Mouse (Mus musculus) limb, embryonic 12.5 days (tissue): ENCODE data around the gene Ptpa. TPM values are rescaled to one million over a fixed set of nuclear protein-coding genes. Genes with fewer than 3 reads are reported as not detected.

Experiments
- ATAC-seq: fragments of 200-750 bp; cut with Nextera tagmentation; 2 replicates; pipeline ENCODE4 v1.8.0; 2017; ENCODE audit warnings: low read depth, moderate TSS enrichment; ENCODE audit not compliant: insufficient number of reproducible peaks, insufficient read depth, low FRiP score, low TSS enrichment
- H3K27ac ChIP-seq: fragments of 300-500 bp; sonication (generic); 2 replicates; pipeline ENCODE4 v1.5.1; 2016; ENCODE audit warnings: mild to moderate bottlenecking, moderate library complexity
- H3K27me3 ChIP-seq: fragments of 300-500 bp; sonication (generic); 2 replicates; pipeline ENCODE4 v1.6.1; 2016; ENCODE audit warnings: mild to moderate bottlenecking, moderate library complexity
- H3K36me3 ChIP-seq: fragments of 300-500 bp; sonication (generic); 2 replicates; pipeline ENCODE4 v1.6.1; 2016; ENCODE audit warnings: mild to moderate bottlenecking, moderate library complexity
- H3K4me1 ChIP-seq: fragments of 300-500 bp; sonication (generic); replicated peaks from 2 replicates; pipeline ENCODE4 v1.6.1; 2016
- H3K4me2 ChIP-seq: fragments of 300-500 bp; sonication (generic); 2 replicates; pipeline ENCODE4 v1.6.1; 2016; ENCODE audit warnings: mild to moderate bottlenecking, moderate library complexity
- H3K4me3 ChIP-seq: fragments of 300-500 bp; sonication (generic); replicated peaks from 2 replicates; pipeline ENCODE4 v1.5.1; 2016; ENCODE audit warnings: mild to moderate bottlenecking
- H3K9ac ChIP-seq: fragments of 300-500 bp; sonication (generic); replicated peaks from 2 replicates; pipeline ENCODE4 v1.6.1; 2016; ENCODE audit warnings: mild to moderate bottlenecking, moderate library complexity
- H3K9me3 ChIP-seq: fragments of 300-500 bp; sonication (generic); 2 replicates; pipeline ENCODE4 v1.6.1; 2016; ENCODE audit warnings: mild to moderate bottlenecking, moderate library complexity
- WGBS: fragments of 180-500 bp; shearing (Covaris S2); methylation state at CpG from one replicate; pipeline ENCODE4 v1.1.7; 2016; 5-methylcytosine and 5-hydroxymethylcytosine counted together
- polyA plus RNA-seq: library from polyadenylated mRNA; unstranded; fragments of >200 nt; fragmentation: Nextera tagmentation; extraction: Ambion mirVana; gene quantifications from 2 replicates; pipeline ENCODE4 v1.2.1, GENCODE M21; 2016

The Ptpa gene
- polyA plus RNA-seq, 1 experiment from 2014 or later: 154 TPM

GRCm38 (mm10) chr2:30402843-30403242, 13.0 kb upstream of the Ptpa start:
- Histone ChIP-seq H3K27me3 (no peaks in the 10 kb centered on the region), H3K9ac (no peak overlapping the region), H3K36me3 (peaks cover 96% of the 10 kb centered on the region), H3K9me3 (no peaks in the 10 kb centered on the region), H3K4me3 (no peak overlapping the region), H3K4me1 (no peaks in the 10 kb centered on the region), H3K4me2 (no peak overlapping the region), H3K27ac (no peak overlapping the region)
- ATAC-seq: no peak
- 69% methylated on average over 2 of the region's 2 CpGs for WGBS

- Histone ChIP-seq H3K4me1 (no peaks in the 10 kb centered on the region), H3K4me2 (no peak overlapping the region), H3K9me3 (no peaks in the 10 kb centered on the region), H3K9ac (no peak overlapping the region), H3K36me3 (peaks cover 95% of the 10 kb centered on the region), H3K27me3 (no peaks in the 10 kb centered on the region), H3K4me3 (no peak overlapping the region), H3K27ac (no peak overlapping the region)
- 77% methylated on average over 1 of the region's 1 CpGs for WGBS
- ATAC-seq: no peak
These were observed 12.0 kb upstream of the Ptpa start for GRCm38 (mm10) chr2:30403870-30404269.

DNA sequence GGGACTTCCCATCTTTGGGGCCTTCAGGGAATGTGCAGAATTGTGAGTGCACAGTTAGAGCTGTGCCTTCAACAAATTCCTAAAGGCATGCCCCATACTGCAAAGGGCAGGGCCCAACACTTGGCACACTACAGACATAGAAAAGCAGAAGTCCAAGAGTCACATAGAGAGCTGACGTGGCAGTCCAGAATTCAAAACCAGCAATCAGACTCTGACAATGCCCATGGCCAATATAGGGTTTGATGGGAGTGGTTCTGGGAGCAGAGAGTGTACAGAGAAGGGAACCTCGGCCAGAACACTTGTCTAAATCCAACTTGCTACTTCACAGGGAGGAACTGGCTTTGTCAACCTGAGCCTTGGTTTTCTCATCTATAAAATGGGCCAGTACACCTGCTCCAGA, 8.6 kb upstream of the Ptpa start:
- H3K36me3 ChIP-seq: peaks cover 80% of the 10 kb centered on the region

DNA sequence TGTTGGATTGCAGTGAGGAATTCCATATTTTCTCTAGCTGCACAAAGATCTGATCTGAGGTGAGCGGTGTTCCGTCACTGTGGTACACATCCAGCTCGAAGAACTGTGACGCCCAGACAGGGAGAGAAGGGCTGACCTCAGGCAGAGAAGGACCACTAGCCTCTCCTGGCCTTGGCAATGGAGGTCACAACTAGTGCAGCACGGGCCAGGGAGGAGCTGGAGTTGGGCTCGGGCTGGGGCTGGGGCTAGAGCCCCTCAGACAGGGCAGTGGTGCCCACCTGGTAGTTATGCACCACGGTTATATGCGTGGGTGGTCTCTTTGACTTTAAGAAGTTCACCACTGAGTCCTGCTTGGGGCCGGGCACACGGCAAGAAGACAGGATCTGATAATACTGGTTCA, 8.1 kb upstream of the Ptpa start:
- Histone ChIP-seq H3K36me3 (peaks cover 80% of the 10 kb centered on the region), H3K9ac (no peak overlapping the region), H3K4me2 (no peak overlapping the region), H3K27me3 (no peaks in the 10 kb centered on the region), H3K9me3 (no peaks in the 10 kb centered on the region), H3K27ac (no peak overlapping the region), H3K4me3 (no peak overlapping the region), H3K4me1 (no peaks in the 10 kb centered on the region)
- 92% methylated on average over 10 of the region's 10 CpGs for WGBS
- no peak for ATAC-seq

More for the DNA sequence above, 8.6 kb upstream of the Ptpa start:
- no peak overlapping the region for H3K4me2 ChIP-seq
- no peak overlapping the region for H3K4me3 ChIP-seq
- no peaks in the 10 kb centered on the region for H3K9me3 ChIP-seq
- H3K9ac ChIP-seq: no peak overlapping the region
- 91% methylated on average over 2 of the region's 2 CpGs for whole genome bisulfite sequencing
- H3K4me1 ChIP-seq: no peaks in the 10 kb centered on the region
- no peaks in the 10 kb centered on the region for H3K27me3 ChIP-seq
- no peak for ATAC-seq
- H3K27ac ChIP-seq: no peak overlapping the region

- 82% methylated on average over 8 of the region's 8 CpGs for WGBS
- Histone ChIP-seq H3K9ac (no peak overlapping the region), H3K27me3 (no peaks in the 10 kb centered on the region)
These were observed 7.3 kb upstream of the Ptpa start for GRCm38 (mm10) chr2:30408452-30409100.

DNA sequence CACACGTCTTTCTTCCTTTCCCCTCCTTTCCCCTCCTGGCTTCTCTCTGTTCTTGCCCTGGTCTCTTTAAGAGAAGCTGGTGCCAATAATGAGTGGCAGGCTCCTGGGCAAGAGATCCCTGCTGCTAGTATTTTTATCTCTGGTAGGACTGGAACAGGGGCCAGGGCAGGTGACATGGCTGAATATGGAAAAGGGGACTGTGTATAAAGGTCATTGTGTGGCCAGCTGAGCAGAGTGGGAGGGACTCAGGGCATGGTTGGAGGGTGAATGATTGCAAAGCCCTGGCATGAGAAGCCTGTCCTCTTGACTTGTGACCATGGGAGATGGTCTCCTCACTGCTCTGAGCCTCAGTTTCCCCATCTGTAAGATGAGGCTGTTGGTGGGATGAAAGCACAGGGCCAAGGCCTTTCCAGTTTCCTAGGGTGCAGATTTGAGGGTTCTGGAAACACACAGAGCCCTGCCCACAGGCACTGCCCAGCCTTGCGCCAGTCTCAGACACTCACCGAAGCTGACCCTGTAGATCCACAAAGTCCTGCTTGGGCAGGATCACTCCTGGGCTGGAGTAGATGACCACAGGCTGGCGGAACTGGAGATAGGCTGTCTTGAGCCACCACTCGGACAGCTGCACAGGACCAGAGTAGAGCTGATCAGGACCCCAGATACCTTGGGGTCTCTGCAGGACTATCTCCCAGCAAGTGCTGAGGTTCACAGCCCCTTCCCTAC, 6.2 kb upstream of the Ptpa start:
- Histone ChIP-seq H3K4me1 (peaks cover 2% of the 10 kb centered on the region), H3K27ac (no peak overlapping the region), H3K9ac (no peak overlapping the region), H3K9me3 (no peaks in the 10 kb centered on the region), H3K27me3 (no peaks in the 10 kb centered on the region; the same call in 1 of the 2 replicates), H3K4me2 (no peak overlapping the region), H3K36me3 (peaks cover 69% of the 10 kb centered on the region), H3K4me3 (no peak overlapping the region)
- 89% methylated on average over 4 of the region's 5 CpGs for WGBS
- ATAC-seq: no peak

More at GRCm38 (mm10) chr2:30408452-30409100, 7.3 kb upstream of the Ptpa start:
- Histone ChIP-seq H3K9me3 (no peaks in the 10 kb centered on the region), H3K4me2 (no peak overlapping the region), H3K36me3 (peaks cover 76% of the 10 kb centered on the region), H3K4me1 (no peaks in the 10 kb centered on the region), H3K4me3 (no peak overlapping the region), H3K27ac (no peak overlapping the region)
- no peak for ATAC-seq

DNA sequence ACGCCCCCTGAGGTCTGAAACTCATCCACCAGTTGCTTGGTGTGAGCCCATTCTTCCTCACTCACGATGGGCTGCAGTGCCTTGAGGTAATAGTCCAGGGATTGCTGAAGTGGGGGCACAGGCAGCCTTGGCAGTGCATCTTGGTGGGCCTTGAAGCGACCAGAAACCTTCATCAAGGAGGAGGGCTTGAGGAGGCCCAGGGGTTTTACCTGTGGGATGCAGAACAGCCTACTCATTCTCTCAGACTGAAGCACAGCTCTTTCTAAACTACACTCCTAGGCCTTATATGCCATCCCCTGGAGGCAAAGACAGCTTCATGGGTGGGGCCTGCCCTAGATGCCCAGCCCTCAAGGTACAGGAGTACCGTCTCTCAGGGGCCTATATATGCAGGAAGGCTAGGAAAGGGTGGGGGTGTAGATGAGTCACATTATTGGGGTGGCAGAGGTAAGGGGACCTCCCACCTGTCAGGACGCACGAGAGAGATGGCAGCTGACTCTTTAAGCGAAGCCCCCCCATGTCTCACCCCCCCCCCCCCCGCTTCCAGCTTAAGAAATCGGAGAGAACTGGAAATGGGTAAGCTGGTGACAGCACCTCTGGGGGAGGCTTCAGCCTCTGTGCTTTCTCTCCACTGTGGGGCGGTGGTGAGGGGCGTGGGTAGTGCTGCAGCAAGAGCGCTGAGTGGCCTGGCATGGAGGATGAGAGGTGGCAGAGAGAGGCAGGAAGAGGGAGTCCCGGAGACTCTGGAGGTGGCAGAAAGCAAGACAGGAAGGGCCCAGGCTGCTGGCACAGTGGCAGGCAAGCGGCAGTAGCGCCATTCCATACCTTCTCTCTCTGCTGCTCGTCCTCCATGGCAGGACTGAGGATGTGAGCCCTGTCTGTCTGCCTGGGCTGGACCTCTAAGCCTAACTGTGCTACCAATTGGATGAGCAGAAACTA, 2.5 kb upstream of the Ptpa start:
- no peak overlapping the region for H3K9ac ChIP-seq
- H3K4me2 ChIP-seq: no peak overlapping the region
- H3K36me3 ChIP-seq: peaks cover 34% of the 10 kb centered on the region; the same call in 1 of the 2 replicates
- ATAC-seq: no peak
- H3K4me3 ChIP-seq: no peak overlapping the region
- no peaks in the 10 kb centered on the region for H3K9me3 ChIP-seq
- 79% methylated on average over 16 of the region's 16 CpGs for WGBS
- H3K27ac ChIP-seq: no peak overlapping the region
- H3K4me1 ChIP-seq: peaks cover 22% of the 10 kb centered on the region
- H3K27me3 ChIP-seq: no peaks in the 10 kb centered on the region; the same call in 1 of the 2 replicates

DNA sequence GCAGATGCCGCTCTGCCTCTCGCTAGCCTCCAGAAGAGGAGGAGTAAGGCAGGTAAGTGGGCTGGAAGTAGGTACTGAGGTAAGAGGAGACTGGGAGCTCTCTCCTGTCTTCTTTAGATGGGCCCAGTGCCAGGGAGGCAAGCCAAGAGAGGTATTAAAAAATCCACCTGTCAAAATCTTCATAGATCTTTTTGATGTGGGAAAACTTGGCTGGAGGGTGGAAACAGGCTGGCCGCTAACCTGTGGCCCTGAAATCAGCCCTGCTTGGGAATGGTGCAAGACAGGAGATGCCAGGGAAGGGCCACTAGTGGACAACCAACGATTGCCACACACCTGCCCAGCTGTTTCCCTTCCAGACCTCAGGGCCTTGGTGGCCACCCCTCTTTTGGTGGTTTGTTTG, 1.7 kb upstream of the Ptpa start:
- Histone ChIP-seq H3K36me3 (peaks cover 27% of the 10 kb centered on the region; the same call in 1 of the 2 replicates), H3K4me1 (peaks cover 30% of the 10 kb centered on the region), H3K27me3 (no peaks in the 10 kb centered on the region; the same call in 1 of the 2 replicates), H3K27ac (no peak overlapping the region), H3K4me3 (no peak overlapping the region), H3K9ac (no peak overlapping the region), H3K4me2 (peak overlapping the region; percentile 75; the same call in 1 of the 2 replicates), H3K9me3 (no peaks in the 10 kb centered on the region)
- ATAC-seq: no peak
- WGBS: 91% methylated on average over 4 of the region's 4 CpGs

GRCm38 (mm10) chr2:30414681-30415080, 1.2 kb upstream of the Ptpa start:
- Histone ChIP-seq H3K27ac (no peak overlapping the region), H3K27me3 (no peaks in the 10 kb centered on the region; the same call in 1 of the 2 replicates), H3K4me2 (peak overlapping the region; percentile 75), H3K36me3 (peaks cover 21% of the 10 kb centered on the region; the same call in 1 of the 2 replicates), H3K4me3 (peak overlapping the region; percentile 84), H3K4me1 (peaks cover 34% of the 10 kb centered on the region), H3K9me3 (no peaks in the 10 kb centered on the region), H3K9ac (peak overlapping the region; percentile 92; the same call in 1 of the 2 replicates)
- 45% methylated on average over 5 of the region's 5 CpGs for WGBS
- ATAC-seq: no peak

GRCm38 (mm10) chr2:30415157-30415935, 493 bp upstream of the Ptpa start, which contains the start of gene Crat:
Crat (minus strand) TSS chr2:30415813.
- WGBS: 1% methylated on average over 54 of the region's 58 CpGs
- Histone ChIP-seq H3K4me2 (peak within 1 kb of the TSS; percentile 75), H3K9ac (peak within 1 kb of the TSS; percentile 92), H3K27ac (peak within 1 kb of the TSS; percentile 99), H3K27me3 (no peaks in the 10 kb centered on the region; the same call in 1 of the 2 replicates), H3K4me3 (peak within 1 kb of the TSS; percentile 84), H3K4me1 (peaks cover 39% of the 10 kb centered on the region), H3K9me3 (no peaks in the 10 kb centered on the region), H3K36me3 (peaks cover 14% of the 10 kb centered on the region; the same call in 1 of the 2 replicates)
- peak; percentile 81 for ATAC-seq
